Mouse (Mus musculus) brain, embryonic 14.5 days (tissue): ENCODE data around the gene Habp4. TPM values are rescaled to one million over a fixed set of nuclear protein-coding genes. Genes with fewer than 3 reads are reported as not detected.

Experiments
- DNase-seq: peaks from one replicate; pipeline ENCODE4 v3.0.0-alpha.2; 2011; ENCODE audit warnings: low read depth
- CTCF ChIP-seq: fragments of 200-500 bp; IDR thresholded peaks from 2 replicates; pipeline ENCODE4 v1.5.1; 2012; ENCODE audit warnings: inconsistent platforms, mild to moderate bottlenecking, moderate library complexity, borderline replicate concordance; ENCODE audit not compliant: insufficient read depth, insufficient read length; ENCODE audit errors: extremely low read depth
- POLR2A ChIP-seq: fragments of 200-500 bp; IDR thresholded peaks from 2 replicates; pipeline ENCODE4 v1.6.1; 2012; ENCODE audit warnings: mild to moderate bottlenecking, inconsistent platforms, borderline replicate concordance; ENCODE audit not compliant: poor library complexity, insufficient read depth, insufficient read length, severe bottlenecking; ENCODE audit errors: extremely low read depth
- polyA plus RNA-seq: library from polyadenylated mRNA; depleted of rRNA; stranded (reverse); fragments of >200 nt; gene quantifications from 2 replicates; pipeline ENCODE4 v1.2.3, GENCODE M21; 2012; rRNA removed

Habp4 gene
- 26.5 and 36.3 TPM in 2 replicates for polyA plus RNA-seq

DNA sequence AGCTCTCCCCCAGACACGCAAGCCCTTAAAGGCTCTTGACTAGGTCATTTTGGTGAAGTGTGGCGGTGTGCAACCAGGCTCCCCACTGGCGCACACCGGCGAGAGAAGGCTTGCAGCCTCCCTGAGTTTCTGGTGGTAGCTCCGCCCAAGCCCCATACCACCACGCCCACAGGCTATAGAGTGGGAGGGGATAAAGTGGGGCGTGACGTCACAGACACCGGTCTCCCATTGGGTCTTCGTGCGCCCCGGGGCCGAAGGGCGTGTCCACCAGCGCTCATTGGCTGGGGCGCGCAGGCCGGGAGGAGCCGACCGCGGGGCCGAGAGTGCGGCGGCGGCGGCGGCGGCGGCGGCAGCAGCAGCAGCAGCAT, at the start of gene Habp4:
Habp4 (plus strand) TSS at position 277 of the 368 bp plus-strand sequence.
- peak; percentile 99 for DNase-seq
- TF ChIP-seq POLR2A (no peak), CTCF (no peak)

DNA sequence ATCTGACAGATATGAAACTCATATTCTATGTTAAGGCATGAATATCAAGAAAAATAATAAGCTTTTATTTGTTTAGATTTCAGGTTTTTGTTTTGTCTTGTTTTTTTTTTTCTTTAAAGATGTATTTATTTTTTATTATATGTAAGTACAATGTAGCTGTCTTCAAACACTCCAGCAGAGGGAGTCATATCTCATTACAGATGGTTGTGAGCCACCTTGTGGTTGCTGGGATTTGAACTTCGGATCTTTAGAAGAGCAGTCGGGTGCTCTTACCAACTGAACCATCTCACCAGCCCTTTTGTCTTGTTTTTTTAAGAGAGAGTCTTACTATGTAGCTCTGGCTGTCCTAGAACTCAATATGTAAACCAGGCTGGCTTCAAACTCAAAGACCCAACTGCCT, 44.2 kb upstream of the Habp4 start:
- no peak for TF ChIP-seq CTCF
- no peak for TF ChIP-seq POLR2A
- no peak for DNase-seq

DNA sequence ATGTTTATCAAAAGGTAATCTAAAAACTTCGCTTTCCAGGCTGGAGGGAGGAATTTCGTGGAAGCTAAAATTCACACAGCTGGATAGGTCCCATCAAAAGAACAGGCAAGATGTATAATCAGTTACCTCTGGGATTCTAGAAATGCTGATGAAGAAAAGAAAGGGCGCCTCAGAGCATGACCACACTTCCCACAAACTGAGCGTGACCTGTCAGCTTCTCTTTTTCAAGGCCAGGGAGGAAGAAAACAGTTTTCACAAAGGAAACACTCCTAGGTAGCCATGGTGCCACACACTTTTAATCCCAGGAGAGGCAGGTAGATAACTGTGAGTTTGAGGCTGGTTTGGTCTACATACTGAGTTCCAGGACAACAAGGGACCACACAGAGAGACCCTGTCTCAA, 40.9 kb upstream of the Habp4 start:
- no peak for DNase-seq
- TF ChIP-seq POLR2A, result no peak
- no peak for TF ChIP-seq CTCF

DNA sequence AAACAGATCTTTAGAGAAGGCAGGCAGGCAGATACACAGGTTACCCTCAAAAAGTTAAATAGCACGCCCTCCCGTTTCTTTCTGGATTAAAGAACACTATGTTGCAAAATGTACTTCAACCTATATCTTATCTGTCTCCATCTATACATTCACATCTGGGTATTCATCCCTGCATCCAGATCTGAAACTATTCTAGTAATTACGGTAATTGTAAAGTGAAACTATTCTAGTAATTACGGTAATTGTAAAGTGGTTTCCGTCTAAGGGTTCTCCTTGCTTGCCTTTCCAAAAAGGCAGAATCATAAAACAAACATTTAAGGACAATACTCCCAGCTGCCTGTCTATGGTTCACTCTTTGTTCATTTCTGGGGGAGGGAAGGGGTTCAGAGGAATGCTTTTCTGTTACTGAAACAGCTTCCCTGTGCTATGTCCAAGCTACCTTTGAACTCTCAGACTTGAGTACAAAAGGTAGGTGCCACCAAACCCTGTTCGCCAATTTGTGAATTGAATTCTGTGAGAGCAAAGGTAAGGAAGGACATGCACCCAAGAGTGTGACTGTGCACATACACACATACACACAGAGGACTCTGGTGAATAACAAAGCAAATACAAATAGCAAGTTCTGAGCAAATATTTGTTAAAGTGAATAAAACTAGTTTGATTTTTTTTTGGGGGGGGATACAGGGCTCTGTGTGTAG, 38.0 kb upstream of the Habp4 start:
- DNase-seq, result no peak
- TF ChIP-seq CTCF (no peak), POLR2A (no peak)

DNA sequence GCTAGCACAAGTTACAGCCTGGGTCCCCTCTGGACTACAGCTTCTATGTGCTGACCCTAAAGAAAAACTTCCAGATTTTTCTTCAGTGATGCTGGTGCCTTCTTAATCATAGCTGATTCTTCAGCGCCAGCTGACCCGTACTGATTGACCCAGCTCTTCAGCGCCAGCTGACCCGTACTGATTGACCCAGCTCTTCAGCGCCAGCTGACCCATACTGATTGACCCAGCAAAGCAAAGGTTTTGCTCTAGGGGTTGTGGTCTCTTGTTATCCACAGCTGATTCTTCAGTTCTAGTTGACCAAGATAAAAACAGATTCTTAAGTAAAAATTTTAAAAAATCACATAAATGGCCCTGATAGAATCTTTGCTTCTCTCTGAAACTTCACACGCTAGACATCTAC, 36.7 kb upstream of the Habp4 start:
- TF ChIP-seq CTCF (no peak), POLR2A (no peak)
- DNase-seq, result no peak

DNA sequence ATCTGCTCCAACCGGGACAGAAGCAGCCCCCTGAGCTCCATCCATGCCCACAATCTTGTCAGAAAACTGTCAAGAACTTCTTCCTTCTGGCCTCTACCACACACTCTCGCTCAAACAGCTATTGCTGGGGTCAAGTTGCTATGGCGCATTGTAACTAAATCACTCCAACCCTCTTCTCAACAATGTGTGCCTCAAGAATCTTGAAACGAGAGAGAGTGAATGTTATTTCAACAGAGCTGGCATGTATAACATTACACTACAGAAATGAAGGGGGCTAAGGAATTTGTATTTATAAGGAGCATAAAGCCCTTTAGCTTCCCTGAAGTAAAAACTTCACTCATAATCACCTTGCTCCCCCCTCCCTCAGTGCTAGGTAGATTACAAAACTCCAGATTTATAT, 35.3 kb upstream of the Habp4 start:
- DNase-seq, result no peak
- TF ChIP-seq CTCF, result no peak

DNA sequence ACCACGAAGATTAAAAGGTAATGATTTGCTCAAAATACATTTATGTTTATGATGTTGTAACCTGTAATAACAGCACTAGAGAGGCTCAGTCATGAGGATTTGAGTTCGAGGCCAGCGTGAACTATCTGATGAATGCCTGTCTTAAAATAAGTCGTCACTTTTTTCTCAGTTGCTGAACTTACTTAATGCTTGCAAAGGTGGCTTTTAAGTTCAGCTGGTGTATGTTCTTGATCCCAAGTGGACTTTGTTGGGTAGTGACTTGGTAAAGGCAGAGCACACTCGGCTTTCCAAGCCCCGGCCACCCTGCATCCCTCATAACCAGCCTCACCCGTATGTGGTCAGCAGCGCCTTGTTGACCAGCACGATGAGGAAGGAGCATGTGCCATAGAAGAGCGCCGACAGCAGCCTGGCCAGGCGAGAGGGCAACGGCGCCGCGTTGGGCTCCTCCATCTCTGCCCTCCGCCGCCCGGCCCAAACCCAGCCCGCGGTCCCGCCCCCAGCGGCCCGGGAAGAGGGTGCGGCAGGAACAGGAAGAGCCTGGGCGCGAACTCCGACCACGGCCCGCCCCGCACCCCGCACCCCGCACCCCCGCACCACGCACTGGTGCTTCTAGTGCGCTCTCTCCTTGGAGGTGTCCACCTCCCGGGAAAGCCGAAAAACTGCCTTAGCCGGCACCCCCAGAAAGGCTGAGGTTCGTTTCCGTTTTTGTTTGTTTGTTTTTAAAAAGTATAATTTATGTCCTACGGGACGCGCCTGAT, 32.6 kb upstream of the Habp4 start, which contains the start of gene Slc35d2:
Slc35d2 (minus strand) TSS at position 511 of the 758 bp plus-strand sequence.
- no peak for TF ChIP-seq POLR2A
- no peak for TF ChIP-seq CTCF
- DNase-seq, result peak; percentile 18

DNA sequence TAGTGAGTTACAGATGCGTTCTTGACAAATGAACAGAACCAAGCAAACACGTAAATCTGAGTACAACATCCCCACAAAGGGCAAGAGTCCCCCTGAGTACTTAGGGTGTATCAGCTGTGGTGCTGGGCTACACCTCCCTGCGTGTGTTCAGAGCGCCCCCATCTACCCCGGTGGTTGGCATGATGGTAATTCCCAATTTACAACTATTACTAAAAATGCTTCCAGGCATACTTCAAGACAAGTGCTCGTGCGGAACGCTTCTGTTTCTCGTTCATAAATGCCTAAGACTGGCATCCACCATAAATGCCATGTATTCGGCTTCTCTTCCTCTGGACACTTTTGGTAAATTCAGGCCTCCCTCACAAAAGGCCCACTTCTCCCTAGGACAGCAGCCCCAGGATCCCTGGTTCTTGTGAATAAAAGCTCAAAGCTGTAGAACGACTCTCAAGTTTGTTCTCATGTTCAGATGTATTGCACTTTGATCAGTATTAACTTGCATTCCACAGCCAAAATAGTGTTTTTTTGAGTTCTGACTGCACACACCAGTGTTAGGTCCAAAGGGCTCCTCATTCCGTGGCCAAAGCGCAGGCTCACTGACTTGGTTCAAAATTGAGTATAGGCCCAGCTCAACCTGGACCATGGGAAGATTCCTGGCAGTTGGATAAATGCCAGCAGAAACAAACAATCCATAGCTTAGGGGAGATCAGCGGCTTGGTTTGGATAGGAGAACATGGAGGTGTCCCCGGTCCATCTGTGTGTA, 31.8 kb upstream of the Habp4 start:
- peak; percentile 68 for DNase-seq
- TF ChIP-seq CTCF, result peak; percentile 20; the same call in 1 of the 2 replicates
- TF ChIP-seq POLR2A, result no peak

DNA sequence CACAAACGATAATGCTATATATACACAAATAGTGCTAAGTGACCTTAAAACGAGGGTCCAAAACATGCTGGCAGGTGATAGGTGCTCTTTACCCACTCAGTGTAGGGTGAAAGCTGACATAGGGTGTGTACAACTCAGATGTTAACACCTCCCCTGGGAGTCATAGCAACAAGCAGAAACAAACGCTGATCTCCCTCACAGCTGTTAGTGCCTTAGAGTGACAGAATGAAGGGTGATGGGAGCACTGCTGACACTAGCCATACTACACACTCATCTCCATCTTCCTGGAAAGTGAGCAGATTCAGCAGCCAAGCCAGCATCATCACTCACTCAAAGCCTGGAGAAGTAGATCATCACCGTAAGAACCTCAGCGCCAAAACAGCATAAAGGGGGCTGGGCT, 11.5 kb upstream of the Habp4 start:
- DNase-seq, result no peak
- no peak for TF ChIP-seq POLR2A
- TF ChIP-seq CTCF, result no peak

DNA sequence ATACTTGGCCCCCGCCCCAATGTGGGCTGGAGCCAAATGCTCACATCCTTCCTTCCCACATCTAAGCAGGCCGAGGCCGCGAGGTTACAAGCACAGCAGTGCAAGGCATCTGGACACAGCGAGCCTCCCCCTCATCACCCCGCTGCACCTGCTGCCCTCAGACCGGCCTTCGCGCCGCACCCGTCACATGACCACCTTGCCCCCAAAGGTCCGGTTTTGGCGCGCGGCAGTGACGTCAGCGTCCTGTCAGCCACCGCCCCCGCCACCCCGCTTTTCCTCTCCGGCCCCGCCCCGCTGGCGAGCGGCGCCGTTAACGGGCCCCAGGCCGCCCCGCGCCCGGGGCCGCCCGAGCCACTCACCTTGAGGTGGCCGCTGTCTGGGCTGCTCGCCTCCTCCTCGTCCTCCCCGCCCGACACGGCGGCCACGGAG, 9.4 kb upstream of the Habp4 start:
- DNase-seq, result peak; percentile 85
- TF ChIP-seq POLR2A (0 out of 2 replicates have a peak, but pooled peaks have one; percentile 24), CTCF (no peak)

DNA sequence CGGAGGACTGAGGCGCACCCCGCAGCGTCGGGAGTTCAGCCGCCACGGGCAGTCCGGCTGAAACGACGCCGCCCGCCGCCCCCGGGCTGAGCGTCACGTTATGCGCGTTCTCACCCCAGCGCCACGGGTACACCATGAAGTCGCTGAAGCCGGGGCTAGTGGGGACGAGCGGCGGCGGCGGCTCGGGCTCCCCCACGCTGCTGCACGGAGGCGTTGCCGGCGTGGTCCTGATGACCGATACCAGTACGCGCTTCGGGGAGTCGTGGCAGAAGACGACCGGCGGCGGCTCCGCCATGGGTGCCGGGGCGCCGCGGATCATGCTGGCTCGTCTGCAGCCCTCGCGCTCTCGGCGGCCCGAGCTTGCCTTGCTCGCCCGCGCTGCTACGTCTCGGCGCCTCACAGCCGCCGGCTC, 8.9 kb upstream of the Habp4 start:
- TF ChIP-seq POLR2A (no peak), CTCF (no peak)
- DNase-seq, result no peak
